Mouse (Mus musculus): Measurements from ENCODE around the gene Aunip. TPM values are rescaled to one million over a fixed set of nuclear protein-coding genes. Genes with fewer than 3 reads are reported as not detected.

Aunip gene
- 3.6 and 4.3 TPM in 2 replicates for polyA plus RNA-seq (2015; fragmentation: Nextera tagmentation; extraction: Ambion mirVana)

DNA sequence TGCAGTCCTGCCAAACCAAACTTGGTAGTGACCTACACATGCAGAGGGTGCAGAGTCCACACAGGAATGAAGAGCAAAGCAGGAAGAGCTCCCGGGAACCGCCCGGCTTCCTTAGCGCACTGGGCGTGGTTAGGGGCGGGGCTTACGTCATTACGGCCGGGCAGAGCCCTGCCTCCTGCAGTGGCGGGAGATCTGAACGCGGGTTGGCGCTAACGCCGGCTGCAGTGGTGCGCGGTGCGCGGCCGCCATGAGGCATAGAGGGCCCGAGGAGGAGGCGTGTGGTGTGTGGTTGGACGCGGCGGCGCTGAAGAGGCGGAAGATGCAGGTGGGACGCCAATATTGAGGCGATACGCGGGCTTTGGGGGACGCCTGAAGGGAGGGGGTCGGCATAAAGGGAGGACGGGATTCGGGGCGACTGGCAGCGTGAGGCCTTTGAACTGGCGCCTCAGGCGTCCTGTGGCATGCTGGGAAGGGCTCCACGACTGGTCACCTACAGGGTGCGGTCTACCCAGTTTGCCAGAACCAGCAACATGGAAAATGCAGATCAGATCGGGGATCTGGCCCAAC lies at the start of gene Aunip:
TSS of gene Aunip (plus strand) at position 155 of the 567 bp plus-strand sequence.

DNA sequence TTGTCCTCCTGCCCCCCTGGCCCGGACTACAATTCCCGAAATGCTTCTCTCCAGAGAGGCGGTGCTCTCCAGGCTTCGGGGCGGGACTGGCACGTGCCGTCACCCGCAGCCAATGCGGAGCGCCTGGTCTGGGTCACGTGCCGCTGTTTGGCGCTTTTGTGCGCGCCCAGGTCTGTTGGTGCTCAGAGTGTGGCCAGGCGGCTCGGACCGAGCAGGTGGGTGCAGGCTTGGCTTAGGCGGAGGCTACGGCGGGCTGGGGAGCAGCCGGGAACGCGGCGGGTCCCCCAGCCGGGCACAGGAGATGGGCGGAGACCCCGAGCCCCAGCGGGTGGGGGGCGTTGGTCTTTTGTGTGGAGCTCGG lies 42.6 kb upstream of the Aunip start, which contains the start of gene Stmn1:
TSS of gene Stmn1 (plus strand) at position 106 of the 361 bp plus-strand sequence.

GRCm38 (mm10) chr4:134496595-134497210 lies 14.1 kb upstream of the Aunip start, which contains the start of gene Paqr7:
Paqr7 (plus strand) TSS chr4:134496697.

DNA sequence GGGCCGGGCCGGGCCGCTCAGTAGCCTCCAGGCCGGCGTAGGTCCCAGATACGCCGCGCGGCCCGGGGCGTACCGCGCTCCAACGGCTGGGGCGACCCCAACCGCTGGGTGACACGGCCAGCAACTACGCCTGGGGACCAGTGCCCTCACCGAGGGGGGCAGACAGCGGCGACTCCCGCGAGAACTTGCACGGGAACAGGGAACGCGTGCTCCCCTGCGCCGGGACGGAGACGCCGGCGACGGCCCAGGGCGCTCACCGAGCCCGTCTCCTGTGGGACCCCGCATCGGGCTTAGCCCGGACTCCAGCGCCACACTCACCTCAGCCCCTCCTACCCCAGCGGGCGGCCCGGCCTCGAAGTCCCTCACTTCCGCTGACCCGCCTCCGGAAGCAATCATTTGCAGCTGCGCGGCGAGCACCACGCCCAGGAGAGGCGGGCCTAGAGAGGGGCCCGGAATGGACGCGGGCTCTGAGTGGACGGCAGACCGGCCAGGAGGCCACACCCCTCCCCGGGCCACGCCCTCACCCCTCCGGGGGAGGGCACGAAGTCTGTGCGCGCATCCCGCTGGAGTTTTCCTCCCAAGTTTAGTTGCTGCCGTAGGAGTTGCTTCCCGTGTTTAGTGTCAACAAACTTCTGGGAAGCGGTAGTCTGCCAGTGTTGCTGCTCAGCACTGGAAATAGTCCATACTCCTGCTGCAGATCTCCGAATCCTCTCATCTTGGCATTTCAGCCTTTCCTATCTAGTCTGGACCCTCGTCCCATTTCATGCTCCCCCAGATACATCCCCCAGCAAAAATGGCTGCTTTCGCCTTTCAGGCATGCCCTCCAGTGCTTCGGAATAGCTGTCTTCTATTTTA lies 24.4 kb downstream of the Aunip start, which contains the start of gene Mtfr1l:
TSS of gene Mtfr1l (minus strand) at position 456 of the 855 bp plus-strand sequence.

GRCm38 (mm10) chr4:134551494-134552316 lies 40.9 kb downstream of the Aunip start, which contains the start of gene Selenon:
Selenon (minus strand) TSS chr4:134552166.

Small RNA genes lying within 50 kb of the gene (microRNA-seq; reads per million reads assigned to microRNA genes)
- not detected for gene Gm23634
- not detected for gene Mir6403

Other genes with a start within 250 kb of the Aunip start
- 9.0 and 10.1 TPM in 2 replicates for gene Pdik1l, start 223.1 kb upstream of the Aunip start, polyA plus RNA-seq (2015; fragmentation: Nextera tagmentation; extraction: Ambion mirVana)
- 0.43 and 1.0 TPM in 2 replicates for gene Trim63, start 195.9 kb upstream of the Aunip start, polyA plus RNA-seq (2015; fragmentation: Nextera tagmentation; extraction: Ambion mirVana)
- 0.12 and 0.29 TPM in 2 replicates for gene Slc30a2, start 167.8 kb upstream of the Aunip start, polyA plus RNA-seq (2015; fragmentation: Nextera tagmentation; extraction: Ambion mirVana)
- 6.4 and 7.1 TPM in 2 replicates for gene Extl1, start 127.1 kb upstream of the Aunip start, polyA plus RNA-seq (2015; fragmentation: Nextera tagmentation; extraction: Ambion mirVana)
- gene Pafah2, start 114.7 kb upstream of the Aunip start, polyA plus RNA-seq (2015; fragmentation: Nextera tagmentation; extraction: Ambion mirVana), result 9.7 and 10.3 TPM in 2 replicates
- gene Stmn1, start 42.7 kb upstream of the Aunip start, polyA plus RNA-seq (2015; fragmentation: Nextera tagmentation; extraction: Ambion mirVana), result 204 and 269 TPM in 2 replicates
- 12.6 and 14.1 TPM in 2 replicates for gene Paqr7, start 14.3 kb upstream of the Aunip start, polyA plus RNA-seq (2015; fragmentation: Nextera tagmentation; extraction: Ambion mirVana)
- gene Mtfr1l, start 24.4 kb downstream of the Aunip start, polyA plus RNA-seq (2015; fragmentation: Nextera tagmentation; extraction: Ambion mirVana), result 125 and 126 TPM in 2 replicates
- 7.3 and 10.2 TPM in 2 replicates for gene Selenon, start 41.2 kb downstream of the Aunip start, polyA plus RNA-seq (2015; fragmentation: Nextera tagmentation; extraction: Ambion mirVana)
- gene Man1c1, start 193.3 kb downstream of the Aunip start, polyA plus RNA-seq (2015; fragmentation: Nextera tagmentation; extraction: Ambion mirVana), result 3.8 TPM in 2 replicates